Mouse (Mus musculus) G1E (cell line): ENCODE data around the gene Spats1. TPM values are rescaled to one million over a fixed set of nuclear protein-coding genes. Genes with fewer than 3 reads are reported as not detected.
"Not testable (repeated sequence)": the region's sequence is repeated elsewhere in the genome, so short reads cannot be mapped to it uniquely, and the experiment has no call there.

Experiments
- ATAC-seq: 2 replicates; pipeline ENCODE4 v1.8.0; 2016; ENCODE audit warnings: mild to moderate bottlenecking; ENCODE audit not compliant: insufficient number of reproducible peaks, poor library complexity, low FRiP score, severe bottlenecking; ENCODE audit errors: extremely low read depth
- DNase-seq: peaks from one replicate; pipeline ENCODE4 v3.0.0; 2012; ENCODE audit warnings: low spot score
- H3K27me3 ChIP-seq: 2 replicates; pipeline ENCODE4 v1.6.1; 2012; ENCODE audit warnings: mild to moderate bottlenecking, low read length, inconsistent platforms; ENCODE audit not compliant: insufficient read depth
- H3K36me3 ChIP-seq: replicated peaks from 2 replicates; pipeline ENCODE3; 2012; ENCODE audit warnings: mild to moderate bottlenecking, inconsistent platforms
- H3K4me1 ChIP-seq: 2 replicates; pipeline ENCODE4 v1.6.1; 2012; ENCODE audit warnings: low read depth, low read length, inconsistent platforms, mixed read lengths; ENCODE audit not compliant: insufficient read depth
- H3K4me3 ChIP-seq: 2 replicates; pipeline ENCODE4 v1.5.1; 2012; ENCODE audit warnings: low read depth, mild to moderate bottlenecking, inconsistent platforms, low read length, moderate library complexity, mixed read lengths
- H3K9me3 ChIP-seq: replicated peaks from 2 replicates; pipeline ENCODE4 v1.6.1; 2012; ENCODE audit warnings: inconsistent platforms
- CTCF ChIP-seq: IDR thresholded peaks from 2 replicates; pipeline ENCODE4 v1.5.1; 2012; ENCODE audit warnings: low read depth, low read length, inconsistent platforms, mixed read lengths
- GATA1 ChIP-seq: IDR thresholded peaks from 2 replicates; pipeline ENCODE4 v1.6.1; 2012; ENCODE audit warnings: borderline replicate concordance, low read length, inconsistent platforms, mixed read lengths
- GATA2 ChIP-seq: IDR thresholded peaks from 2 replicates; pipeline ENCODE4 v1.6.1; 2012; ENCODE audit warnings: low read depth, low read length, inconsistent platforms, borderline replicate concordance
- POLR2AphosphoS5 ChIP-seq: IDR thresholded peaks from 2 replicates; pipeline ENCODE4 v1.6.1; 2012; ENCODE audit warnings: low read depth, low read length, inconsistent platforms; ENCODE audit not compliant: insufficient replicate concordance
- TAL1 ChIP-seq: conservative IDR thresholded peaks from 2 replicates; pipeline ENCODE4 v1.6.1; 2012; ENCODE audit warnings: low read depth, low read length, inconsistent platforms, mixed read lengths
- polyA plus RNA-seq: library from polyadenylated mRNA; stranded (reverse); fragments of >175 nt; gene quantifications from 2 replicates; pipeline ENCODE4 v1.2.3, GENCODE M21; 2012
- total RNA-seq, 2 experiments: library from RNA; stranded (forward) in 1 of 2; stranded (reverse) in 1 of 2; fragments of 200-1000 nt in 1 of 2; fragments of >200 nt in 1 of 2; fragmentation: Nextera tagmentation in 1 of 2; gene quantifications; 2 replicates each; pipeline ENCODE4 v1.2.3; 2014 to 2017

The Spats1 gene
- total and polyA plus RNA-seq, 3 experiments, result 0.11 TPM; not detected in 2

GRCm38 (mm10) chr17:45433419-45434261 lies 41.6 kb downstream of the Spats1 start, which contains the start of gene Cdc5l:
Gene Cdc5l, minus strand, starts transcription at chr17:45433737.
- Histone ChIP-seq H3K27me3 (no peaks in the 10 kb centered on the region), H3K36me3 (peaks cover 6% of the 10 kb centered on the region), H3K4me3 (peak within 1 kb of the TSS; percentile 95), H3K9me3 (no peaks in the 10 kb centered on the region), H3K4me1 (peaks cover 31% of the 10 kb centered on the region)
- DNase-seq (peak; percentile 87), ATAC-seq (peak; percentile 96)
- no peak for TF ChIP-seq POLR2AphosphoS5
- no peak for TF ChIP-seq GATA2

GRCm38 (mm10) chr17:45432706-45433398 lies 42.4 kb downstream of the Spats1 start:
- ATAC-seq (no peak), DNase-seq (peak; percentile 40)
- Histone ChIP-seq H3K27me3 (no peaks in the 10 kb centered on the region), H3K36me3 (peaks cover 10% of the 10 kb centered on the region), H3K9me3 (no peaks in the 10 kb centered on the region), H3K4me3 (peak overlapping the region; percentile 95), H3K4me1 (peaks cover 31% of the 10 kb centered on the region)
- TF ChIP-seq TAL1 (no peak), GATA2 (no peak), CTCF (no peak), GATA1 (no peak), POLR2AphosphoS5 (no peak)

- TF ChIP-seq GATA1, result no peak
- no peak for TF ChIP-seq GATA2
- no peak for TF ChIP-seq TAL1
- no peak for TF ChIP-seq CTCF
- no peak for TF ChIP-seq POLR2AphosphoS5
- Histone ChIP-seq H3K9me3 (no peaks in the 10 kb centered on the region), H3K27me3 (no peaks in the 10 kb centered on the region), H3K4me3 (peak overlapping the region; percentile 95), H3K4me1 (peaks cover 31% of the 10 kb centered on the region), H3K36me3 (peaks cover 16% of the 10 kb centered on the region)
- DNase-seq (no peak), ATAC-seq (no peak)
Observed at GRCm38 (mm10) chr17:45432007-45432406, 43.2 kb downstream of the Spats1 start.

- no peaks in the 10 kb centered on the region for H3K27me3 ChIP-seq
- H3K4me3 ChIP-seq, result no peak overlapping the region
- H3K36me3 ChIP-seq, result peaks cover 86% of the 10 kb centered on the region
- no peaks in the 10 kb centered on the region for H3K9me3 ChIP-seq
- TF ChIP-seq GATA1, result no peak
- no peak for TF ChIP-seq GATA2
- TF ChIP-seq POLR2AphosphoS5, result no peak
- TF ChIP-seq TAL1, result no peak
- no peak for TF ChIP-seq CTCF
- ATAC-seq (no peak; the same call in 1 of the 2 replicates), DNase-seq (no peak)
- peaks cover 10% of the 10 kb centered on the region for H3K4me1 ChIP-seq
Observed at GRCm38 (mm10) chr17:45417387-45417786, 57.8 kb downstream of the Spats1 start.

- not testable (repeated sequence) for H3K27me3 ChIP-seq, H3K4me3 ChIP-seq, DNase-seq, H3K4me1 ChIP-seq, ATAC-seq, H3K9me3 ChIP-seq
- H3K36me3 ChIP-seq, result peaks cover 93% of the 10 kb centered on the region
Observed at GRCm38 (mm10) chr17:45411617-45412016, 63.6 kb downstream of the Spats1 start.

GRCm38 (mm10) chr17:45408719-45409118 lies 66.5 kb downstream of the Spats1 start:
- DNase-seq (no peak), ATAC-seq (no peak)
- Histone ChIP-seq H3K4me3 (no peak overlapping the region), H3K36me3 (peaks cover 92% of the 10 kb centered on the region), H3K4me1 (no peaks in the 10 kb centered on the region; the same call in 1 of the 2 replicates), H3K9me3 (no peaks in the 10 kb centered on the region), H3K27me3 (no peaks in the 10 kb centered on the region)
- no peak for TF ChIP-seq GATA2
- TF ChIP-seq POLR2AphosphoS5, result no peak
- TF ChIP-seq CTCF, result no peak
